Mouse (Mus musculus): Measurements from ENCODE around the gene Chrm3. TPM values are rescaled to one million over a fixed set of nuclear protein-coding genes. Genes with fewer than 3 reads are reported as not detected.

Gene Chrm3
- total RNA-seq, 2 experiments from 2014 or later, result 1.9 to 5.5 TPM

DNA sequence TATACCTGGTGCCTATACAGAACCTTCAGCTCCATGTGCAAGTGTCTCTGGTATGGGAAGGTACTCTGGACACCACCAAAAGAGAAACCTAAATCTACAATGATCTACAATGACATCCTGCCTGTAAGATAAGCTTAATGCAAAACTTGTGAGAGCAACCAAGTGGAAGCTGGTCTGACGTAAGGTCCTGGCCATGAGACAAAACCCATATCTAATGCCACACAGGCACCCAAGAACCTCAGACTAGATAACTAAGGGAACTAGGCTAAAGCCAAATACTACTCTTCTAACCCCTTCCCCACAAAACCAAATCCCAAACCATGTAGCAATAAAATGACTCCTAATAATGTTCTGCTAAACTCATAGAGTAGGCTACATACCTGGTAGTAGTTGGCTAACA is 364.8 kb downstream of the Chrm3 start:
- ATAC-seq (ENCODE audit: poor library complexity, severe bottlenecking), result peak; percentile 35; the same call in 1 of the 2 replicates

- ATAC-seq (ENCODE audit: poor library complexity, severe bottlenecking), result no peak
These were observed 367.1 kb downstream of the Chrm3 start for GRCm38 (mm10) chr13:9993571-9993970.

- no peak for ATAC-seq (ENCODE audit: poor library complexity, severe bottlenecking)
These were observed 368.0 kb downstream of the Chrm3 start for GRCm38 (mm10) chr13:9992640-9993039.

- ATAC-seq (ENCODE audit: poor library complexity, severe bottlenecking), result peak; percentile 92
These were observed 375.0 kb downstream of the Chrm3 start for GRCm38 (mm10) chr13:9985648-9986047.

- peak; percentile 31 for ATAC-seq (ENCODE audit: poor library complexity, severe bottlenecking)
These were observed 377.4 kb downstream of the Chrm3 start for GRCm38 (mm10) chr13:9983293-9983692.

- no peak for ATAC-seq (ENCODE audit: poor library complexity, severe bottlenecking)
These were observed 382.9 kb downstream of the Chrm3 start for GRCm38 (mm10) chr13:9977699-9978098.

DNA sequence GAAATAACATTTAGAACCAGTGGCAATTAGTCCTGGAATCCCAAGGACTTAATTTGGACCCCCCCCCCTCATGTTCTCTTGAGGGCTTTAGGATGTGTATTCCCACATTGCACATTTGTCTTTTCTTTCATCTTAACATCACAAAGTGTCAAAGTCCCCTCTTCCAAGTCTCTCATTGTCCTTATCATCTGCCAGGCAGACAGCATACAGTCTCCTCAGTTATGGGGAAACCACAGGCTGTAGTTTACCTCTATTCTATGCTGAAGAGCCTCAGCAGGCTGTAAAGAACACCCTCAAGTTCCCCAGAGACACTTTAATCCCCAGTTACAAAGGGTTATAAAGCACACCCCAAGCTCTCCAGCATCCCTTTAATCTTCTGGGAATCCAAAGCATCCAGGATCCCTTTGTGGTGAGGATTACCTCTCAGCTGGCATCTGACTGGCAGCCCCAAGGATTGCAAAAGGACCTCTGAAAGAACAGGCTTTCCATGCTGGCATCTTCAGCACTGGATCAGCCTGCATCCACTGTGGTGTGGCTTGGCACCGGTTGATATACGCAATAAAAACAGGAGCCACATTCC is 386.8 kb downstream of the Chrm3 start:
- ATAC-seq (ENCODE audit: poor library complexity, severe bottlenecking), result no peak

DNA sequence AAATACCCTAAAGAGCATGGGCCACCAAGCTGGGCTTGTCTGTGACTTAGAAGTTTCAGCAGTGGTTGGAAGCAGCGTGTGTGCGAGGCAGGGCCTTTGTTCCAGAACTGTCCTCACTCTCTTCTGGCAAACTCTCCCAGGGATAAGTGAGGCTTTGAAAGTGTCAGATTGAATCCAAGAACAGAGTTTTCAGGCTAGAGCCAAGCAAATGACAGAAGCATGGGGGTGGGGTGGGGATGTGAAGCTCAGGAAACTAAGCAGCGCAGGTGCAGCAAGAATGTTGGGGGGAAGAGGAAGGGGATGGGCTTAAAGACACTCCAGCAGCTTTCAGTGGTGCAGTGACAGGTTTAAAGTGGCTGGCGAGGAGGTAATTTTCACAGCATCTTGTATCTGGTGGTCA is 388.8 kb downstream of the Chrm3 start:
- ATAC-seq (ENCODE audit: poor library complexity, severe bottlenecking), result no peak

GRCm38 (mm10) chr13:9952619-9953018 is 408.0 kb downstream of the Chrm3 start:
- no peak for ATAC-seq (ENCODE audit: poor library complexity, severe bottlenecking)

DNA sequence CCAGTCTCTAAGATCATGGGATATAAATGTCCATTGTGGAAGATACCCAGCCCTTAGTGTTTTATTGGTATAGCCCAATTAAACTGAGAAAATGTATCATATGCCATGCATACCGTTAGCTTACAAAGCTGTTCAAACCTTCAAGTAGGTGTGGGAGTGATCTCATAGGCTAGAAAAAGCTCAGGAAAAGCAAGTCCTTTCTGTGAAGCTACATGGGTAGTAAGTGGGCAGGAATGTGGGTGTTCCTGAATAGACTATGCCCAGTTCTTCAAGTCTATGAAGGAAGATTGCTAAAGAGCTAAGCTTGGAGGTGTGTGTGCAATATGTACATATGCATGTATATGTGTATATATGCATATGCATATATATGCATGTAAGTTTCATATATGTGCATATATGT is 409.3 kb downstream of the Chrm3 start:
- no peak for ATAC-seq (ENCODE audit: poor library complexity, severe bottlenecking)

GRCm38 (mm10) chr13:9949091-9949490 is 411.6 kb downstream of the Chrm3 start:
- ATAC-seq (ENCODE audit: poor library complexity, severe bottlenecking), result no peak

- no peak for ATAC-seq (ENCODE audit: poor library complexity, severe bottlenecking)
These were observed 420.5 kb downstream of the Chrm3 start for GRCm38 (mm10) chr13:9940186-9940585.

- no peak for ATAC-seq (ENCODE audit: poor library complexity, severe bottlenecking)
These were observed 421.7 kb downstream of the Chrm3 start for GRCm38 (mm10) chr13:9938798-9939485.

GRCm38 (mm10) chr13:9932714-9933113 is 427.9 kb downstream of the Chrm3 start:
- no peak for ATAC-seq (ENCODE audit: poor library complexity, severe bottlenecking)

DNA sequence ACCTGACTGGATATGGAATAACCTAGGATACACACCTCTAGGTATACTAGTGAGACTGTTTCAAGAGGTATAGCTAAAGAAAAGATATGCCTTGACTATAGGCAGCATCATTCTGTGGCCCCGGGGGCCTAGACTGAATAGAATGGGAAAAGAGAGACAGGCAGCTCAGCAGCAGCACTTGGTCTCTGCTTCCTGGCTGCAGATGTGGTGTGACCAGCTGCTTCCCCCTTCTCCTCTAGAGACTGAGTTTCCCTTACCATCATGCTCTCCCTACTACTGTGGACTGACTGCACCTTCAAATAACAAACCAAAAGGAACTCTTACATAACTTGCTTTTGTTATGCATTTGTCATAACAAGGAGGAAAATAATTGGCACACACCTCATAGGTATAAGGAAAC is 430.0 kb downstream of the Chrm3 start:
- no peak for ATAC-seq (ENCODE audit: poor library complexity, severe bottlenecking)

DNA sequence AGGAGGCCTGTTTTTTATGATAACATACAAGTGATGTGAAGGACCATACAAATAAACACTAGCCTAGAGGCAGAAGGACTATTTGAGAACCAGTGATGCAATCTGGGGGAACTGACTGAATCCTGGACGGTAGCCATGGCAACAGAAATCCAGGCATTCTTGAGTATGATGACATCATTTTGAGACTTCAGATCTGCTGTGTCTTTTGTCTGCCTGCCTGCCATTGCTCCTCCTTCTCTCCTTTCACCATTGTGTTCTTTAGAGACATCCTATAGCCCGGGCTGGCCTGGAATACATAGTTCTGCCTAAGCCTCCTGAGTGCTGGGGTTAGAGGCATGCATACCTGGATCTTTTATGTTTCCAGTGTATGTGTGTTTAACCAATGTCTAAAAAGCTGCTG is 430.7 kb downstream of the Chrm3 start:
- no peak for ATAC-seq (ENCODE audit: poor library complexity, severe bottlenecking)

GRCm38 (mm10) chr13:9921150-9921549 is 439.5 kb downstream of the Chrm3 start:
- ATAC-seq (ENCODE audit: poor library complexity, severe bottlenecking), result no peak

DNA sequence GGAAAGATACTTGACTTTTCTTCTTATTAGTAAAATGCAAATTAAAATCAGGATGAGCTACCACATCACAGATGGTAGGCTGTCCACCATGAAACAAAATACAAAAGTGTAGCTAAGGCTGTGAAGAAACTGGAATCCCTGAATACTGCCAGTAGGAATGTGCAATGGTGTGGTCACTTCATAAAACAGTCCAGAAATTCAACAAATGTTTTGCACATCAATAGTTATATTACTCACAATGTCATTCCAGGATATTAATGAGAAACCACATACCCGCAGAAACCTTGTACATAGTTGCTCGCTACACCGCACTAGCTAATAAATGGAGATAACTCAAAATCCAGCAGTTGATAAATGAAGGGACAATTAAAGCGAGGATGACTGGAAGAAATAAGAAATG is 447.9 kb downstream of the Chrm3 start:
- no peak for ATAC-seq (ENCODE audit: poor library complexity, severe bottlenecking)

DNA sequence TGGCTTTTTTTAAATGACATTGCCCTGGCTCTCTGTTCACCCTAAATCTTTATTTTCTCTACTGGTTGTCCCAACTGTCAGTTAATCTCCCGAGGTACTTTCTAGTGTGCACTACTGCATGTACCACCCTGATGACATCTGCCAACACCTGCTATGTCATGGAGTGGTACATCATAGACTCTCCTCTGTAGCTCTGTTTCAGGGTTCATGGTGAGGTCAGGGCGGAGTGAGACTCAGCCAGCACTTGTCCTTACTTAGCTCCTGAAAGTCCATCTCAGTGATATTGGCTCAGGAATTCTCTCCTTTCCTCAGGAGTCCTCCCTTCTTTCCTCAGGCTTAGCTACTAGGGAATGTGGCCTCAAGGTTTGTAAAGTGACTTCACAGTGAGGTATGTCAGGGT is 451.9 kb downstream of the Chrm3 start:
- ATAC-seq (ENCODE audit: poor library complexity, severe bottlenecking), result no peak

GRCm38 (mm10) chr13:9907202-9907601 is 453.4 kb downstream of the Chrm3 start:
- no peak for ATAC-seq (ENCODE audit: poor library complexity, severe bottlenecking)

DNA sequence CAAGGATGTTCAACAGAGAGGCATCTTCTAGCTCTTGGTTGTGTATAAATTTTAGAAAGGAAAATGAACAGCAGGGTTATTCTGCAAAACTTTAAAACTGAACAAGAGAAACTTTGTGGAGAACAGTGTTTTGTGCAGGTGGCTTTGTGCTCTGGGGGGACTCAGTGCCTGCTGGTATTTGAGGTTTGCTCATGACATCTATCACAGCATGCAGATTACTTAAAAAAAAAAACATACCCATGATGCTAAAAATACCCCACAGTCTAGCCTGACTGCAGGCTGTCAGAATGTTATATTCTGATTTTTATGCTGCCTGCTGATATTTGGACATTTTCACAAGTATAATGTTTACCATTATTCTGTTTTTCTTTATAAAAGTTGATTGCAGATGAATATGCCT is 456.2 kb downstream of the Chrm3 start:
- no peak for ATAC-seq (ENCODE audit: poor library complexity, severe bottlenecking)

DNA sequence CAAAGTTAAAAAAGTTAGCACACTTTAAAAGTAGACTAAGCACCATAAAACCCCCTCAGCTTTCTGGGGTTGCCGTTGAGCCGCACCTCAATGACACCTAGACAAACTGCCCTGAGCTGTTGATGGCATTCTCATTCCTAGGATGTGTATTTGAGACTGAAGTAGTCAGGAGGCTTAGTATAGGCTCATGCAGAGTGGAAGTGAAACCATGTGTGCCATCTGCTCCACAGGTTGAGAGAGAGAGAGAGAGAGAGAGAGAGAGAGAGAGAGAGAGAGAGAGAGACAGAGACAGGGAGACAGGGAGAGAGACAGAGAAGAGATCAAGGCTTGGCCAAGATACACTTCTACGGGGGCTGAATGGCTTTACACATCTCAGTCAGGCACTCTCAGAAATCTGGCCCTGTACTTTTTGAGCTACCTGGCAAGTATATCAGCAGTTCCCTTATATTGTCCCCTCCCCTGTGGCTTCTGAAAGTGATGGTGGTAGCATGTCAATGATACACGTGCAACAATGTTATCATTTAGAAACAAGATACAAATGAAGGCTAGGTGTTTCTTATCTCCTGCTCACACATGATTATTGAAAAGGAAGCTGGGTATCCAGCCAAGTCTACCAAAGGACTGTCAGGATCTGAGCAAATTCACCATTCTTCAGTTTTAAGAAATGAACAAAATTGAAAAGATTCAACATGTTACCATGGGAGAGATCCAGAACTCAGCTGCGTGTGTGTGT is 459.8 kb downstream of the Chrm3 start:
- peak; percentile 51; the same call in 1 of the 2 replicates for ATAC-seq (ENCODE audit: poor library complexity, severe bottlenecking)

Data from megakaryocyte, adult 5-6 weeks (primary cell).